Mouse (Mus musculus) liver, embryonic 14.5 days (tissue): Measurements from ENCODE around the gene Gm2001.
"Not testable (repeated sequence)": the region's sequence is repeated elsewhere in the genome, so short reads cannot be mapped to it uniquely, and the experiment has no call there.

Experiments
- CTCF ChIP-seq: IDR thresholded peaks from 2 replicates; pipeline ENCODE4 v1.5.1; 2016; ENCODE audit warnings: antibody characterized with exemption, low read depth, control low read depth
- EP300 ChIP-seq: IDR thresholded peaks from 2 replicates; pipeline ENCODE4 v1.6.1; 2016; ENCODE audit warnings: antibody characterized with exemption, low read depth

DNA sequence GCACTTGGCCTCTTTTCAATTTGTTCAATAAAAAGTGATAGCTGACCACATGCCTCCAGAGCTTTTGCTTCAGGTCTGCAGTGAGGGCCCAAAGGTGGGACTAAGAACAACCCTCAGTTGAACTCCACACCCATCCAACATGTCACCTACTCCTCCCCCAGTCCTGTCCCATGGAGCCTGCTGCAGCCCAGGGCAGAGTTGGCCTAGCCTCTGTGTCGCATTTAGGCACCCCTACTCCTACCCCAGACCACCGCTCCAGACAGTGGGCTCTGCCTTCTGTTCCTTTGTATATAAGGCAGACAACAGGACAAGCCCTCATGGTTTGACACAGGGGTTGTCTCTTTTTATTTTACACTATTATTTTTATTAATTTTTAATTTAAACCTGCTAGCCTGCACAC lies 21.9 kb upstream of the Gm2001 start:
- TF ChIP-seq EP300, CTCF: not testable (repeated sequence)
